Mouse (Mus musculus): ENCODE results near the gene Trmt10c.

Gene Trmt10c

GRCm38 (mm10) chr16:56038090-56038489, 471 bp upstream of the Trmt10c start:
- DNase-seq: no peak

DNA sequence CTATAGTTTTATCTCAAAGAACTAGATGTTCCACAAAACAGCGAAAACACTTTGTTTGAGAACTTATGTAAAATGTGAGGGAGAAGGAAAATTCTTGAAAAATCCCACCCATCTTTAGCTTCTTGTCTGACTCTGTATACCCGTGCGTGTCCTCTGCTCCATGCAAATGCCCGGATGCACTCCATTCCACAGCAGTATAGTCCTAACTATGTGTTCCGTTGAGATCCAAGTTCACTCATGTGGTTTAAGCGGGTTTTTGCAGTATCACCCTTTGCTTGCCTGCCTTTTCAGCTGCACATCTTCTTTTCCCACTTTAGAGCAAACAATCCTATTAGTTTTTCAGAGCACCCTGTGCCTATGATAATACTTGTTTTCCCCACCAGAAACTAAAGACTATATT, 1.1 kb downstream of the Trmt10c start:
- DNase-seq: no peak

DNA sequence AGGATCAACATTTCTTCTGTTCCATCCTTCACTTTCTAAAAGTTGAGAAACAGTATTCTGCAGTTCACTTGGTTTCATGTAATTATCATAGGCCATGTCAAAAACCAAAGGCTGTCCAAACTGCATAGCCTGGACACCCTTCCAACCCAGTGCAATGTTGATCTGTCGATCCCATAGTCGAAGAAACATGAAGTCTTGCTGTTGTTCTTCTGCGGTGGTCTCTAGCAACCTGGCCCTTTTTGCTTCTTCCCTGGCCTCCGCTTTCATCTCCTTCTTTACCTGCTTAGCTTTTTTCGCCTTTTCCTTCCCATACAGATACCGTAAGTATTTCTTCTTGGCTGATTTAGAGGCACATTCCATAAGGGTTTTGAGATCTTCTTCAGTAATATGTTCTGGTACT, 3.1 kb downstream of the Trmt10c start:
- no peak for DNase-seq

- peak; percentile 97 to 98 for DNase-seq
Observed at GRCm38 (mm10) chr16:56029661-56030082, 7.9 kb downstream of the Trmt10c start, which contains the start of gene Pcnp. Gene Pcnp, minus strand, starts transcription at chr16:56029739.

DNA sequence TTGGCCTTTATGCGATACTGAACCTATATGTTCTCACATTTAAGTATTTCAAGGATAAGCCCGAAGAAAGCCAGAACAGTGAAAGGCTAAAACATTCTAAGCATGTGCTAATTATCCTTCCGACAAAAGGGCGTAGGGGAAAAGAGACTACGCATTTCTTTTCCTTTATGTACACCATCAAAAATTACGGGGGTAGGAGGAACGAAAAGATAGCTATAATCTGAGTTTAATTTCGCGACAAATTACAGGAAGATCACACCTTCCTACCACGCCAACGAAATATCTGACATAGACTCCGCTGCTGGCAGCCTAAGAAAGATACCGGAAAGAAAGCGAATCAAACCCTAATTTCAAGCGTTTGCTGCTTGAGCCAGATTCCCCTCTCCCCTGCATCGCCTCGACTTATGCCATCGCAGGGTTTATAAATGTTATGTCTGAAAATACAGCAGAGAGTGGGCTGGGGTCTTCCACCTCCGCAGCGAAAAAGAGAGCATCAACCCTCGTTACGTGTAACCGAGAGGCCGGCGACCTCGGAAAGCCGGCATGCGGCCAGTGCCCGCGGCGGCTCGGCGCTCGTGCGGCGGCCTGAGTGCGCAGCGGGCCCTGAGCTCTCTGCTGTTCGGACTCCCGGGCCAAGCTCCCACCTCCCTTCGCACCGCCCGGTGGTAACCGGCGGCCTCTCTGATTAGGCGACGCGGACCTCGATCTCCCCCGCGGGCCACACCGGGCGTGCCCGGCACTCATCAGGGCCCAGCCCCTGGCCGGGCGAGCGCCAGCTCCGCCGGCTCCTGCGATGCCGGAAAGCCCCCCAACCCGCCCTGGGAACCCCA, 8.7 kb downstream of the Trmt10c start:
- peak in 1 of 2 experiments; percentile 70 for DNase-seq

GRCm38 (mm10) chr16:56027854-56028629, 9.6 kb downstream of the Trmt10c start:
- peak in 1 of 2 experiments; percentile 8 for DNase-seq

DNA sequence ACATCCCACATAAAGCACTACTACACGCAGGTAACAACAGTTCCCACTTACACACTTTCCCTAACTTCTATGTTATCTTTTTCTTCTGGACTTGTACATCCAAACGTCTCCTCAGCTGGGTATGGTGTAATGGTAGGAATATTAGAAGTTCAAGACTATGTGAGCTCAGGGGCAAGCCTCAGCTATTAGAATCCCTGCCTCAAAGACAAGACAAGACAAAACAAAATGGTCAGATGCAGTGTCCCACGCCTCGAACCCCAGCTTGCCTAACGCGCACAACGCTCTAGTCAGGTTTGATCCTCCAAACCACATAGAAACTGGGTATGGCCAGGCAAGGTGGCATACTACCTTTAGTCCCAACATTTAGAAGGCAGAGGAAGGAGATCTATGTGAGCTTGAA, 18.0 kb downstream of the Trmt10c start:
- DNase-seq: no peak

DNA sequence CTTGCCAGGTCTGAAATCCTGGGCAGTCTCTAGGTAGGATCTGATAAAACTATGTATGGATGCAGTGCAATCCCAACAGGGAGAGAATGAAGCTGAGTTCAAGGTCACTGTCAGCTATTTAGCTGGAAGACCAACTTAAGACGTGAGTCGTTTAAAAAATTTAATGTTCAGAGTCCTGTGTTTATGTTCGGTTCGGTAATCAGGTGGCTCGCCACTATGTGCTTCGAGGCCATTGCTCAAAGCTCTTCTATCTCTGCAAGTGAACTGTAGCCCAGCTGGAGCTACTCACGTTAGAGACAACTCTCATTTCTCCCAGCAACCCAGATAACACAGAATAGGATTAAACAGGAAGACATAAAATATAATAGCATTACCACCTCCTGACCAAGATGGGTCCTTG, 23.5 kb downstream of the Trmt10c start:
- no peak for DNase-seq

DNA sequence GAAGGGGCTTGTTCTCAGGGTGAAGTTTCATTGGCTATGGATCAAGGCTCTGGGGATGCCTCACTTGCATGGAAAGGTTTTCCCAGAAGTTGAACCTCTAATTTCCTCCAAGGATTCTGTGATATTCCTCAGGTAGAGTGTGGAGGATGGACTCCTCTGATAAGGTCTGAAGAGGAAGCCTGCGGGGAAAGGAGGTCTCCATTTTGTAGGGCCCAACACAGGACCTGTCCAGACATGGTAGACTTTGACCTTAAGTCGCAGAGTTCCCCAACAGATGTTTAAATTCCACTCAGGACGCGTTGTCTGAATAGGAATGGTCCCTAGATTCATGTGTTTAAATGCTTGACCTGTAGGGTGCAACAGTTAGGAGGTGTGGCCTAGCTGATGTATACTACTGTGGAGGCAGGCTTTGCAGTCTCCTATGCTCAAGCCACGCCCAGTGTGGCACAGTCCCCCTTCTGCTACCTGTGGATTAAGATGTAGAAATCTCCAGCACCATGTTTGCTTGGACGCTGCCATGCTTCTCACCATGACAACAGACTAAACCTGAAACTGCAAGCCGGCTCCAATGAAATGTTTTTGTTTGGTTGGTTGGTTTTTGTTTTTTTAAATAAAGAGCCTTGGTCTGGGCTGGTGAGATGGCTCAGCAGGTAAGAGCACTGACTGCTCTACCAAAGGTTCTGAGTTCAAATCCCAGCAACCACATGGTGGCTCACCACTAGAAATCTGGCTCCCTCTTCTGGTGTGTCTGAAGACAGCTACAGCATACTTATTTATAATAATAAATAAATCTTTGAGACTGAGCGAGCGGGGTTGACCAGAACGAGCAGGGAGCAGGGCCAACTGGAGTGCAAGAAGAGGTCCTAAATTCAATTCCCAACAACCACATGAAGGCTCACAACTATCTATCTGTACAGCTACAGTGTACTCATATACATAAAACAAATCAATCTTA, 24.6 kb downstream of the Trmt10c start:
- no peak for DNase-seq

DNA sequence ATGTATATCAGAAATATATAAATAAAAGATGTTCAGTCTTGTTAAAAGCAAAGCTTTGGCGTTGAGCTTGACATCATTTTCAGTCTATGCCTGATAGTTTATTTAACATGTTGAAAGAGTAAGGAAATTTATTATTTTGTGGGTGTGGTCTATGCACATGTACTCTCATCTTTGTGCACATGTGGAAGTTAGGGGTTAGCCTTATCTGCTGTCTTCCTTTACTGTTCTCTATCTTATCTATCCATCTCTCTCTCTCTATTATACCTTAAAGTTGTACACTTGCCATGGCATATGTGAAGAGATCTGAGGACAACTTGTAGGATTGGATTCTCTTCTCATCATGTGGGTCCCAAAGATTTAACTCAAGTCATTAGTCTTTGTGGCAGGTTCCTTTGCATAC, 28.8 kb downstream of the Trmt10c start:
- DNase-seq: no peak

- no peak for DNase-seq
Observed at GRCm38 (mm10) chr16:56006798-56007197, 30.8 kb downstream of the Trmt10c start.

DNA sequence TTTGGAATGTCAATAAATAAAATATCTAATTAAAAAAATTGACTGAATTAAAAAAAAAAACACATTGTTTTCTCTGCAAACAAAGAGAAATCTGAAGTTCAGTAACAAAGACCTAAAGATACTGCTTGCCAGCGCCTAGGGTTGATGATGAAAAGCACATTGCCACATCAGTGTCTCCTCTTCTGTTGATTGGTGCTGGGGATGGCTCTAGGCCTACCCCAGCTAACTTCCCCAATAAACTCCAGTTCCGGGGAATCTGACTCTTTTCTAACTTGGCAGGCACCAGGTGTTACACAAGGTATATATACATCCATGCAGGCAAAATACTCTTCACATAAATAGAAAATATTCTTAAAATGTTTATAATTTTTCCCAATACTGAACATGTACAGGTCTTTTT, 43.4 kb downstream of the Trmt10c start:
- DNase-seq: no peak

GRCm38 (mm10) chr16:55990311-55990710, 47.3 kb downstream of the Trmt10c start:
- peak in 1 of 2 experiments; percentile 33 for DNase-seq

DNA sequence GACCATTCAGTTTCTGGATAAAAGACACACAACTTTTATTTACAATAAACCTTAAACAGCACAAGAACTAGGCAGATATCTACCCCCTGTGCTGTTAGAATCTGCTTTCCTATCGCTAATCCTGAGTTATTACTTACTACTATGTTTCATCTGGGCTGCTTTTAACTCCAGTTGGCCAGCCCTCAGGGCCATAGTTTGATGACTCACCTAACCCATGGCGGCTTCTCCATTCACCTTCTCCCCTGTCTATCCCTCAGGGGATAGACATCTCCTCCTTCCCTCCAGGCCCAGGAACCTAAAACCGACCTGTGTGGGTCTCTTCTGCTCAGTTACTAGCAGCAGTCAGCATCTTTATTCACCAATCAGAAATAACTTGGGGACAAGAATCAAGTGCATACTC, 51.6 kb downstream of the Trmt10c start:
- DNase-seq: no peak
